Mouse (Mus musculus) NIH3T3 (cell line): ENCODE results near the gene Sf3a1.

Experiments used
- DNase-seq: peaks from one replicate; pipeline ENCODE4 v3.0.0-alpha.2; 2012; ENCODE audit warnings: low read depth

Gene Sf3a1

GRCm38 (mm10) chr11:4186486-4187317 is 26.6 kb downstream of the Sf3a1 start, which contains the start of gene Tbc1d10a:
Gene Tbc1d10a, plus strand, starts transcription at chr11:4186789.
- peak; percentile 98 for DNase-seq

- DNase-seq = no peak
Measured at GRCm38 (mm10) chr11:4187318-4187700, 27.2 kb downstream of the Sf3a1 start.

GRCm38 (mm10) chr11:4189182-4189581 is 29.0 kb downstream of the Sf3a1 start:
- no peak for DNase-seq

GRCm38 (mm10) chr11:4190677-4191076 is 30.5 kb downstream of the Sf3a1 start:
- peak; percentile 81 for DNase-seq

- peak; percentile 32 for DNase-seq
Measured at GRCm38 (mm10) chr11:4192757-4193156, 32.6 kb downstream of the Sf3a1 start.

- DNase-seq = no peak
Measured at GRCm38 (mm10) chr11:4193420-4193819, 33.3 kb downstream of the Sf3a1 start.

GRCm38 (mm10) chr11:4195597-4196031 is 35.5 kb downstream of the Sf3a1 start:
- DNase-seq = peak; percentile 49

GRCm38 (mm10) chr11:4196636-4197035 is 36.5 kb downstream of the Sf3a1 start:
- no peak for DNase-seq

- peak; percentile 85 for DNase-seq
Measured at GRCm38 (mm10) chr11:4197691-4198090, 37.5 kb downstream of the Sf3a1 start.

- DNase-seq = no peak
Measured at GRCm38 (mm10) chr11:4201981-4202700, 42.0 kb downstream of the Sf3a1 start.

- DNase-seq = no peak
Measured at GRCm38 (mm10) chr11:4202995-4203704, 43.0 kb downstream of the Sf3a1 start.

- DNase-seq = peak; percentile 31
Measured at GRCm38 (mm10) chr11:4203705-4204074, 43.5 kb downstream of the Sf3a1 start.

GRCm38 (mm10) chr11:4205097-4205655 is 45.0 kb downstream of the Sf3a1 start:
- DNase-seq = peak; percentile 71

GRCm38 (mm10) chr11:4205951-4206350 is 45.8 kb downstream of the Sf3a1 start:
- DNase-seq = peak; percentile 82

GRCm38 (mm10) chr11:4206563-4206962 is 46.4 kb downstream of the Sf3a1 start:
- DNase-seq = no peak

- no peak for DNase-seq
Measured at GRCm38 (mm10) chr11:4207655-4208054, 47.5 kb downstream of the Sf3a1 start.

GRCm38 (mm10) chr11:4209556-4209955 is 49.4 kb downstream of the Sf3a1 start:
- peak; percentile 63 for DNase-seq

- DNase-seq = no peak
Measured at GRCm38 (mm10) chr11:4210786-4211185, 50.6 kb downstream of the Sf3a1 start.

GRCm38 (mm10) chr11:4213107-4213506 is 53.0 kb downstream of the Sf3a1 start:
- DNase-seq = no peak

GRCm38 (mm10) chr11:4214572-4214971 is 54.4 kb downstream of the Sf3a1 start:
- DNase-seq = no peak

- DNase-seq = no peak
Measured at GRCm38 (mm10) chr11:4215061-4215460, 54.9 kb downstream of the Sf3a1 start.
